In the genomic region with DNA sequence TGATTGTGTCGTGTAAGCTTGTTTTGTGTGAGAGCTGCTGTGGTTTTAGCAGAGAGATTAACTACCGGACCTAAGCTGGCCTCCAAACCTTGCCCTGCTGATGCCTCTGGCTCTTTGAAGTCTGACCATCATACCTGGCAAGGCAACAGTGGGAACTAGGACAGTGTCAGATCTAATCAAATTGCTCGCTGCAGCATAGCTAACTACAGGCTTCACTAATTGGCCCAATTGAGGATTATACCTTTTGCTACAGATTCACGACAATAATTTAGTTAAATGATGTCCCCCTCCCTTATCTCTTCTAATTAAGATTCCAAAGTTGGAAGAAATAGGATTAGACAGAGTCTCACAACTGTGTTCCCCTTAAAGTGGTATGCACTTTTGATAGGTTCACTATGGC, we compare ENCODE assay signal across 24 mouse cellular contexts.
DNase-seq lines count a peak whose midpoint lies in the region; ATAC-seq lines count a peak whose summit lies in the region.
"Had no signal": no experiment of that assay in that cellular context is flagged by ENCODE, and none has a peak within 500 bp of the region (broad histone marks: within the 10 kb centered on the region; RNA-seq: fewer than 3 reads in every experiment).

No protein-coding gene starts in this region.

- no peak overlapping the region for H3K4me2 ChIP-seq in embryonic facial prominence, embryonic 12.5 days (replicated peaks)
- no peak overlapping the region for H3K4me2 ChIP-seq in hindbrain, embryonic 16.5 days (ENCODE audit: low read length)
- H3K4me2 ChIP-seq in hindbrain, embryonic 14.5 days (replicated peaks), result no peak overlapping the region
- H3K4me2 ChIP-seq: embryonic facial prominence, embryonic 15.5 days; forebrain, embryonic 15.5 days; heart, embryonic 12.5 days; heart, embryonic 15.5 days; hindbrain, embryonic 13.5 days had no signal

- ATAC-seq in embryonic facial prominence, embryonic 12.5 days (ENCODE audit: insufficient number of reproducible peaks, insufficient read depth, low FRiP score, low TSS enrichment), result 0 out of 2 replicates have a peak, but pooled peaks have one; percentile 47
- 0 out of 2 replicates have a peak, but pooled peaks have one; percentile 27 for ATAC-seq in hindbrain, embryonic 16.5 days
- no peak for ATAC-seq in hindbrain, embryonic 14.5 days (ENCODE audit: low FRiP score)
- ATAC-seq: forebrain, embryonic 15.5 days; intestine, postnatal 0 days; Patski had no signal

- no peak overlapping the region for H3K9ac ChIP-seq in embryonic facial prominence, embryonic 12.5 days
- no peak overlapping the region for H3K9ac ChIP-seq in hindbrain, embryonic 16.5 days (ENCODE audit: low read depth, low read length)
- H3K9ac ChIP-seq in hindbrain, embryonic 14.5 days, result no peak overlapping the region
- H3K9ac ChIP-seq: embryonic facial prominence, embryonic 15.5 days; forebrain, embryonic 15.5 days; heart, embryonic 12.5 days; heart, embryonic 15.5 days; hindbrain, embryonic 13.5 days had no signal

- no peaks in the 10 kb centered on the region for H3K27me3 ChIP-seq in embryonic facial prominence, embryonic 12.5 days
- H3K27me3 ChIP-seq in embryonic facial prominence, embryonic 10.5 days (replicated peaks; ENCODE audit: low read depth, poor library complexity, severe bottlenecking), result no peaks in the 10 kb centered on the region
- H3K27me3 ChIP-seq in hindbrain, embryonic 16.5 days (replicated peaks; ENCODE audit: control insufficient read depth, insufficient read depth, low read length), result no peaks in the 10 kb centered on the region
- H3K27me3 ChIP-seq in hindbrain, embryonic 14.5 days (ENCODE audit: control insufficient read depth, insufficient read depth, low read length), result peaks cover 3% of the 10 kb centered on the region; the same call in 1 of the 2 replicates
- H3K27me3 ChIP-seq: embryonic facial prominence, embryonic 15.5 days; heart, embryonic 12.5 days; heart, embryonic 15.5 days; hindbrain, embryonic 13.5 days; Patski had no signal

- 49% methylated on average over 4 of the region's 4 CpGs for WGBS in embryonic facial prominence, embryonic 12.5 days
- 52% methylated on average over 4 of the region's 4 CpGs for WGBS in embryonic facial prominence, embryonic 10.5 days
- 71% methylated on average over 4 of the region's 4 CpGs for WGBS in hindbrain, embryonic 16.5 days
- 77% methylated on average over 4 of the region's 4 CpGs for WGBS in hindbrain, embryonic 14.5 days

- DNase-seq in embryonic facial prominence, embryonic 10.5 days (ENCODE audit: low spot score), result no peak
- no peak for DNase-seq in hindbrain, embryonic 14.5 days (ENCODE audit: low spot score)
- peak; percentile 89 for DNase-seq in retina, postnatal 1 day
- no peak for DNase-seq in natural killer cell, adult 2 months (ENCODE audit: low spot score in 2 of 2)
- DNase-seq: adrenal gland, postnatal 10 days; cerebellum, adult 11 months; cerebellum, adult 2 months; cerebellum, adult 9-11 months; cerebellum, postnatal 25 days; gastrocnemius, postnatal 25 days; heart, adult 18-20 months; heart, postnatal 10 days; heart, postnatal 36 days; kidney, adult 2 months had no signal

- no peaks in the 10 kb centered on the region for H3K4me1 ChIP-seq in embryonic facial prominence, embryonic 12.5 days
- H3K4me1 ChIP-seq in embryonic facial prominence, embryonic 10.5 days, result no peaks in the 10 kb centered on the region
- no peaks in the 10 kb centered on the region for H3K4me1 ChIP-seq in hindbrain, embryonic 16.5 days (ENCODE audit: control insufficient read depth, insufficient read depth, low read depth, low read length)
- no peaks in the 10 kb centered on the region for H3K4me1 ChIP-seq in hindbrain, embryonic 14.5 days (replicated peaks; ENCODE audit: control insufficient read depth, insufficient read depth, low read length)
- H3K4me1 ChIP-seq: embryonic facial prominence, embryonic 15.5 days; heart, embryonic 12.5 days; heart, embryonic 15.5 days had no signal

- H3K9me3 ChIP-seq in embryonic facial prominence, embryonic 12.5 days, result no peaks in the 10 kb centered on the region
- H3K9me3 ChIP-seq in embryonic facial prominence, embryonic 10.5 days, result no peaks in the 10 kb centered on the region
- no peaks in the 10 kb centered on the region for H3K9me3 ChIP-seq in hindbrain, embryonic 16.5 days (ENCODE audit: control insufficient read depth, low read length)
- H3K9me3 ChIP-seq in hindbrain, embryonic 14.5 days (ENCODE audit: control insufficient read depth, low read length), result no peaks in the 10 kb centered on the region
- H3K9me3 ChIP-seq: embryonic facial prominence, embryonic 15.5 days; forebrain, embryonic 15.5 days; heart, embryonic 12.5 days; heart, embryonic 15.5 days; hindbrain, embryonic 10.5 days; hindbrain, embryonic 13.5 days had no signal

- no peak overlapping the region for H3K27ac ChIP-seq in embryonic facial prominence, embryonic 12.5 days
- no peak overlapping the region for H3K27ac ChIP-seq in embryonic facial prominence, embryonic 10.5 days (replicated peaks)
- no peak overlapping the region for H3K27ac ChIP-seq in hindbrain, embryonic 16.5 days (ENCODE audit: low read depth, low read length)
- no peak overlapping the region for H3K27ac ChIP-seq in hindbrain, embryonic 14.5 days
- H3K27ac ChIP-seq: embryonic facial prominence, embryonic 15.5 days; forebrain, embryonic 15.5 days; heart, embryonic 15.5 days; hindbrain, embryonic 10.5 days; hindbrain, embryonic 13.5 days had no signal

- H3K36me3 ChIP-seq in embryonic facial prominence, embryonic 12.5 days, result no peaks in the 10 kb centered on the region
- no peaks in the 10 kb centered on the region for H3K36me3 ChIP-seq in embryonic facial prominence, embryonic 10.5 days (replicated peaks)
- no peaks in the 10 kb centered on the region for H3K36me3 ChIP-seq in hindbrain, embryonic 16.5 days (ENCODE audit: control insufficient read depth, insufficient read depth, low read length)
- H3K36me3 ChIP-seq in hindbrain, embryonic 14.5 days (replicated peaks; ENCODE audit: control insufficient read depth, insufficient read depth), result no peaks in the 10 kb centered on the region
- H3K36me3 ChIP-seq: embryonic facial prominence, embryonic 15.5 days; forebrain, embryonic 15.5 days; heart, embryonic 12.5 days; heart, embryonic 15.5 days; hindbrain, embryonic 10.5 days; hindbrain, embryonic 13.5 days had no signal

- H3K4me3 ChIP-seq in embryonic facial prominence, embryonic 12.5 days, result no peak overlapping the region
- no peak overlapping the region for H3K4me3 ChIP-seq in embryonic facial prominence, embryonic 10.5 days
- no peak overlapping the region for H3K4me3 ChIP-seq in hindbrain, embryonic 16.5 days (ENCODE audit: low read length)
- no peak overlapping the region for H3K4me3 ChIP-seq in hindbrain, embryonic 14.5 days (replicated peaks; ENCODE audit: low read length)
- H3K4me3 ChIP-seq: embryonic facial prominence, embryonic 15.5 days; forebrain, embryonic 15.5 days; heart, embryonic 12.5 days; heart, embryonic 15.5 days; hindbrain, embryonic 10.5 days; hindbrain, embryonic 13.5 days had no signal
